Mouse (Mus musculus) embryo, embryonic 10 days (tissue): ENCODE results near the gene Skint10.

Experiments used
- DNase-seq: peaks from one replicate; pipeline ENCODE4 v3.0.0-alpha.2; 2015; ENCODE audit warnings: low spot score

The Skint10 gene

DNA sequence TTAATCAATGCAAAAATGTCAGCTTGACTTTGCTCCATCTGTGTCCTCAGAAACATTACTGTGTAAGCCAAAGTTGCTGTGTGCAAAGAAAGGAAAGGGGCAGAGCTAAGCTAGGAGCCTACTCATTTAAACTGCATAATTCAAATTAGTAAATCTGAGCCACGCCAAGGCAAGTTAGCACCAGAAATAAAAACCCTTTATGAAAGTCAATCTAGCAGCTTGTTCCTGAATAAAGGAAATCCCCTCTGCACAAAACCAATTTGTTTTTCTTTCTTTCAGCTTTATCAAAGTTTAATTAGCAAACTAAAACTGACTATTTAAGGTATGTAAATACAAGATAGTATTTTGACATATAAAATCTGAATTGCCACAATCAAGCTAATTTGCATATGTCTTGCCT is at the start of gene Skint10:
Gene Skint10 (minus strand): TSS at position 101 of the 400 bp plus-strand sequence.
- DNase-seq: no peak

GRCm38 (mm10) chr4:112790646-112791045 is 16.0 kb upstream of the Skint10 start:
- DNase-seq: no peak
